Mouse (Mus musculus): ENCODE data around the gene Dab1. TPM values are rescaled to one million over a fixed set of nuclear protein-coding genes. Genes with fewer than 3 reads are reported as not detected.

Dab1 gene
- total RNA-seq, 2 experiments from 2014 or later = 103 to 134 TPM

- DNase-seq (ENCODE audit: low spot score in 2 of 2) = no peak
- intact Hi-C loops (cut with DNase I) = no loop called here
These were observed 836.6 kb downstream of the Dab1 start for GRCm38 (mm10) chr4:104455760-104456159.

- no peak for DNase-seq (ENCODE audit: low spot score in 2 of 2)
- intact Hi-C loops (cut with DNase I) = no loop called here
These were observed 837.2 kb downstream of the Dab1 start for GRCm38 (mm10) chr4:104456173-104456873.

DNA sequence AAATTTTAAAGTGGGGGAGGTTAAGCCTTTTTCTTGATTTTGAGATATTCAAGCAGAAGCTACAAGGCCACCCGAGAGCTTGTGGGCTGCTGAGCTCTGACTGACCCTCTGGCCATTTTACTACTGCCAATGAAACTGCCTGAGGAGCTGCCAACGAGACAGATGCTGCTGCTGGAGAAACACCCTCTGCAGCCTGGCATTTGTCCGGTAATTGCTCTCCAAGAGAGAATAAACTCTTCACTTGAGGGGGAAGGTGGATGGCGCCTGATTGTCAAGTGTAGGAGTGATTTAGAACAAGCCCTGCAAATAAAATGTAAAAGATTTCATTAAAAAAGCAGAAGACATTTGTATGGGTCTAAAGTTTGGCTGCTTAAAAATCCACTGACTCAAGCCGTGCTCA is 839.6 kb downstream of the Dab1 start:
- intact Hi-C loops (cut with DNase I) = no loop called here

DNA sequence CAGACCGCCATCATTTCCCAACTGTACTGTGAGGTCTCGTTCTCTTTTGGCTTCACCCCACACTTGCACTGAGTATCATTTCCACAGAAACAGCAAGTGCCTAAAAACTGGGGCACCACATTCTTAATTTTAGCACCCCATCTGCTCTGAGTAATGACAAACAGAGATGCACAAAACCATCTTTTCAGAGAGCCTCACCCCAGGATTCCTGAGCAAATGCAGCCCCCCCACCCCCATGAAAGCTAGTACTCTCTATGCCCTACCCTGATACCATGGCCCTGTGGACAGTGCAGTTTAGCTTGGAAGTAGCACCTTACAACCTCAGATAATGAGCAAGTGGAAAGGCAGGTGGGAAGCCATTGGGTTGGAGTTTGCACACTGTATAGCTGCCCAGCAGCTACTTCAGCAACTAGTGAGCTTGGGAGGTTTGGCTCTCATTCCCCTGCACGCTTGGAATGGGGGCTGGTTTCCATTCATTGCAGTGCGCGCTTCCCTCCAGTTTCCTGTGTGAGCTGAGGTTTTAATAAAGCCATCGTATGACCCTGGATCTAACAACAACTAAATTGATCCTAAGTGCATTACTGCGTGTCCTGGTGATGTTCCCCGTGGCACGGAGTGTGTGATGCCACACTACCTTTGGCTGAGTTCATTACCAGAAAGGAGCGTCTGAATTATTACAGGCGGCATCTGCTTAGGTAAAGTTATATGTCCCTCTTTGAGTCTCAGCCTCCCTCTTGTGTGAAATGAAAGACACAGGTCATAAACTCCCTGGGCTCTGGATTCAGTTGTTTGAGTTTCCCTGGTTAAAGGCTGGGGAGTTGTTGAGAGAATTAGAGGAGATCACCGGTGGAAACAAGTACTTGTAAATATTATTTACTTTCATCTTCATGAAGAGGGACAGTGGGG is 842.2 kb downstream of the Dab1 start:
- peak; percentile 29 to 40 for DNase-seq (ENCODE audit: low spot score in 2 of 2)
- intact Hi-C loops (cut with DNase I) = loop anchor here (5.0 kb wide), 1 partner anchor 94 kb away; no protein-coding TSS in a partner anchor

More for the DNA sequence above, 839.6 kb downstream of the Dab1 start:
- peak; percentile 61 to 63 for DNase-seq (ENCODE audit: low spot score in 2 of 2)

GRCm38 (mm10) chr4:104462932-104463780 is 844.0 kb downstream of the Dab1 start:
- DNase-seq (ENCODE audit: low spot score in 2 of 2) = no peak
- intact Hi-C loops (cut with DNase I) = loop anchor here (5.0 kb wide), 1 partner anchor 96 kb away; no protein-coding TSS in a partner anchor

DNA sequence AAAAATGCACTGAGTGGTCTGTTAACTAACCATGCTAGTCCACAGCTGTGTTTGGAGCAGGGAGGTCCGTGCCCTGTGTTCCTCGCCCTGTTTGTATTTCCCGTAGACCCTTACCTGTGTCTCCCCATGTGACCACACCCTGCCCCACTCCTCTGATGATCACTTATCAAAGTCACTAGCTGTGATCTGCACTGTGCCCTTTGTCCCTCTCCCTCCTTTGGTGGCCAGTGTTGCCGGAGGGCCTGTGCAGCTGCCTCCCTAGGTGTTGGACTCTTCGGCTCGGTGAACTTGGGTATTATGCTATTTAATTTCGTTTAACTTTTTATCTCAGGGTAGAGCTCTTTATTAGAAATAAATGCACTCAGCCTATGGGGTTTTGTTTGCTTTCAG is 844.6 kb downstream of the Dab1 start:
- DNase-seq (ENCODE audit: low spot score in 2 of 2) = no peak
- intact Hi-C loops (cut with DNase I) = loop anchor here (5.0 kb wide), 1 partner anchor 96 kb away; no protein-coding TSS in a partner anchor

DNA sequence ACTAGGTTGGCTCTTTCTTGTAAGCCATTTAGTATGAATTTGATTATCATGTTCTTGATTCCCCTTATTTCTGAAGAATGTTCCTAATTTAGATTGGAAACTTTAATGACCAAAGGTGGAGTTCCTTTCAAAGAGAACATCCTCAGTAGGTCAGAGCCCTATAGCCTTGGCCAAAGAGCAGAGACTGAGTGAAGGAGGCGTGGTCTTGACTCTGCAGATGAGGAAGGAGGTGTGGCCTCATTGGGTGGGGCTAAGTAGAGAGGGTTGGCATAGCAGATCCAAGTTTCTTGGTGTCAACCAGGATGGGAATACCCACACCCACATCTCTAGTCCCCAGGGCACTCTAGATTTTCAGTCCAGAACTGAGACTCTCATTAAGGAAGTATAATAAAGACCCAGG is 846.4 kb downstream of the Dab1 start:
- intact Hi-C loops (cut with DNase I) = no loop called here
- DNase-seq (ENCODE audit: low spot score in 2 of 2) = no peak

DNA sequence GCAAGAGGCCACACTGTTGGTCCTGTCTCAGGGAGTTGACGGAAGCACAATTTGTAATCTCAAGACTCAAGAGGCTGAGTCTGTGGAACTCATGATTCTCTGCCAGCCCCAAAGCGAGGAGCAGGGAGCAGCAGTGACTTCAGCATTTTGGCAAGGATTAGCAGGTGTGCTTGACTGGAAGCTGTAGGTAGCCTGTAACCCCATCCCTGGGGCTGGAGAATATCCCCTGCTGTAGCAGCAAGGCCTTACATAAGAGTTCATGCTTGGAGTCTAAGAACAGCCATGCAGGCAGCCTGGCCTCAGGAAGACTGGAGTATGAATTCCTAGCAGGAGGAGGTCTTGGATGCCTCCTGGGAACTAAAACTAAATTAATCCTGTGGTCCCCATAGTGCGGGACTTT is 849.5 kb downstream of the Dab1 start:
- intact Hi-C loops (cut with DNase I) = no loop called here
- DNase-seq (ENCODE audit: low spot score in 2 of 2) = no peak

- intact Hi-C loops (cut with DNase I) = no loop called here
- no peak for DNase-seq (ENCODE audit: low spot score in 2 of 2)
These were observed 853.8 kb downstream of the Dab1 start for GRCm38 (mm10) chr4:104472915-104473314.

DNA sequence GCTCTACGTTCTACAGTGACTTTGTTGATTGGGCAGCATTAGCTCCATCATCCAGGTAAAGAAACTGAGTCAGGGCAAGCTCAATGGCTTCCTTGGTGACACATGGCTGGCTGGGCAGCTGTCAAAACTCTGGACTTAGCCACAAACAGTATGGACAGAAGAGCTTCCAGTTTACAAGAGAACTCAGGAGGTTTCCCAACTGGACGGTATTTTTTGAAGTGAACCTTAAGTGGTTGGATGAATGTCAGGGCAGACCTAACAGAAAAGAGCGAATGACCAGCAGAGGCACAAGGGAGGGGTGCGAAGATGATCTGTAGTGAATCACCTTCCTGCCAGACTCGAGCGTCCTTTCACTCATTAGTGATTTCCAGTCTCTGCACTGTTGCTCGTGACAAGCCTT is 857.7 kb downstream of the Dab1 start:
- intact Hi-C loops (cut with DNase I) = no loop called here
- DNase-seq (ENCODE audit: low spot score in 2 of 2) = no peak

DNA sequence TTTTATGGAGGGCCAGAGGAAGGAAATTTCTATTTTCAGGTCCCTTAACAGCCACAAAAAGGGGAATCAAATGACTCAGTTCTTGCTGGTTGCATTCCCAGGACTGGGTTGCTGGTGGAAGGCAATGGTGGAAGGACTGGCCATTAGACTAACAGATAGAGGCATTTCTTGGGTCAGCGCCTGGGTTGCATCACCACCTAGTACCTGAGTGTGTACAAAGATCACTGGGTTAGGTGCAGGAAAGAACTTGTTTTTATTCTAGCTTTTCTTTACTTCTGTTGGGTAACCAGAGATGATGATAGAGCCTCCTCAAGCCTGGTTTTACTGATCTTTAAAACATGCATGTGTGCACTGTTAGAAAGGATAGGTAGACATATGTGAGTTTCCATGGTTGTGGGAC is 864.8 kb downstream of the Dab1 start:
- no peak for DNase-seq (ENCODE audit: low spot score in 2 of 2)
- intact Hi-C loops (cut with DNase I) = no loop called here

- no peak for DNase-seq (ENCODE audit: low spot score in 2 of 2)
- intact Hi-C loops (cut with DNase I) = no loop called here
These were observed 878.1 kb downstream of the Dab1 start for GRCm38 (mm10) chr4:104497221-104497620.

DNA sequence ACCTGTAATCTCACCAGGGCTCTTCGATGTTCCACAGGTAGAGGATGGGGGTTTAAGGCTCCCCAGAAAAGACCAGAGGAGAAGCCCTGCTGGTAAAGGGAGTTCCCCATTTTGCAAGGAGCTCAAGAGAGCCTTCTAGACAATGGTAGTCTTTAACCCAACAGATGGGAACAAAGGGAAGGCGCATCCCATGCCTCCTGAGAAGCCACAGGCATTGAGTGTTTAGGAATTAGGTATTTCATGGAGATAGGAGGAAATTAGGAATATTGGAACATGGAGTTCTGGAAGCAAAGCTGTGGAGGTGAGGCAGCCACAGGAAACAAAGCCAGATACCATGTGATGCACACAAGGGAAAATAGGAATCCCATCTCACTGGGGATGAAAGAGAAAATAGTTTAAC is 881.0 kb downstream of the Dab1 start:
- intact Hi-C loops (cut with DNase I) = no loop called here
- DNase-seq (ENCODE audit: low spot score in 2 of 2) = no peak

DNA sequence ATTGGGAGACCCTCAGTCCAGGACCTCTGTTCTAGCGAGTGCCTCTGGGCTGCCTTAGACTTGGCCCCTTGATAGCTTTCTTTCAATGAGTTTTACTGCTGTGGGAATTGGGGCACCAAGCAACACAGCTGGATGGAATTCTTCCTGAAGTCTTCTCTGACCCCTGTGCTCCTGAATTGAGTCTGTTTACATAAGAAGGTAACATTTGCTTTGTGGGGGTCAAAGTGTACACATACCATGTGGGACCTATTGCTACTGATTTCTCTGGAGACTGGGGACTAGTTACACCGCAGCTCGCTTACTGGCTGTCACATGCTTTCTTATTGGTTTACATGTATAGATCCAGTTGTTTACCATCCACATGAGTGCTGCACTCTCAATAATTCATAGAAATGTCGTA is 881.5 kb downstream of the Dab1 start:
- intact Hi-C loops (cut with DNase I) = no loop called here
- DNase-seq (ENCODE audit: low spot score in 2 of 2) = no peak

DNA sequence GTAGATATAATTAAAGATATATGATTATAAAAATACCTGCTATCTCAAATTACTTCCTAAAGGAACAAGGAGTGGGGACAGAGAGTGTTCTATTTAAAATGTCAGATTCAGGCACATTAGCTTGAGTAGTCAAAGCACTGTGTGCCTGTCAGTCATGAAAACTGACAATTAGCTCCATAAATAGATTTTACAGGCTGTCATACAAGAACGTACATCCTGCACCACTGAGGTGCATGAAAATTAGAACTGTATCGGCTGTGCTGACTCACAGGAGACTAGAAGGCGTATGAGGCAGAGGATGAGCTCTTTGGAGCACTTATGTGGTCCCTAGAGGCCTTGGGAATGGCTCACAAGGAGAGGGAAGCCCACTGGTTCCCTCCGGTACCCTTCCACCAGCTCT is 882.1 kb downstream of the Dab1 start:
- no peak for DNase-seq (ENCODE audit: low spot score in 2 of 2)
- intact Hi-C loops (cut with DNase I) = no loop called here

DNA sequence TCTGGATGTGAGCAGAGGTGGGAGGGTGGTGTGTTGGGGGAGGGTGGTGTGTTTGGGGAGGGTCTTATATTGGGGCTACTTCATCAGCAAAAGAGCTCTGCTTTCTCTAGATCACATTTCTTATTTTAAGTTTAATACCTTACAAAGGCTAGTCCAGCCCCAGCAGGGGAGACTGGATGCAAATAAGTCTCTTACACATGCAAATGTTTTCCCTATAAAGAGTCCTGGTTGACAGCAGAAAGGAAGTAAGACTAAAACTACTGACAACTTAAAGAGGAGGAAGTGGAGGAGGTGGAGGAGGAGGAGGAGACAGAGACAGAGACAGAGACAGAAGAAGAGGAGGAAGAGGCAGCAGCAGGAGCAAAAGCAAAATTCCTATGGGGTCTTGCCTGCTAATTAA is 885.8 kb downstream of the Dab1 start:
- intact Hi-C loops (cut with DNase I) = no loop called here
- DNase-seq (ENCODE audit: low spot score in 2 of 2) = no peak

DNA sequence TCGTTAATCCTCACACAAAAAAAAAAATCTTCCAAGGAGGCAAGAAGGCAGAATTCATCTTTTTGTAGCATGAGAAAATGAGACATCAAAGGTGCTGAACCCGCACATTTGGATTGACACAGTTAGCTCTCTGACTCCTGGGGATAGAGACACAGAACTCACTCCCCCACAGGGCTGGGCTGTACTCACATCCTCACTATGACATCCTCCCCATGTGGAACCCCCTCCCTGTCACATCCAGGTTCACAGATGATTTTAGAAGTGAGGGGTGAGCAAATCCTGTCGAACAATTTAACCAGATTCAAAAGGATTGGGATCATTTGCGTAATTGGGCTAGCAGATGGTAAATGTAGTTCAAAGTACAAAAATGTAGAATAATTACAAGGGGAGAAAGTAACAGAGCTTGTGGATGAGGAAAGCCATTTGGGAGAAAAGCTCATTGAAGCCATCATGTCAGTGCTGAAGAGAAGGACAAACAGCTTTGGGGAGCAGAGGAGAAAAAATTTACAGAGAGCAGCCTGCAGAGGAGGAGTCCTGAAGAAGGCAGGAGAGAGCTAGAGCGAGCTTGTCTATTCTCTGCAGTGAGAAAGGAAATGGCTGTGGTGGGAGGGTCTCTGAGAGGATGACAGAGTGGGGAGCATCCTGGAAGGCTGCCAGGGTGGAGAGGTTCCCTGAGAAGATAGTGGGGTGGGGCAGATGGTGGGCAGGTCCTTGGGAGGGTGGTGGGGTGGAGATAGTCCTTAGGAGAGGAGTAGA is 890.2 kb downstream of the Dab1 start:
- DNase-seq (ENCODE audit: low spot score in 2 of 2) = no peak
- intact Hi-C loops (cut with DNase I) = no loop called here

DNA sequence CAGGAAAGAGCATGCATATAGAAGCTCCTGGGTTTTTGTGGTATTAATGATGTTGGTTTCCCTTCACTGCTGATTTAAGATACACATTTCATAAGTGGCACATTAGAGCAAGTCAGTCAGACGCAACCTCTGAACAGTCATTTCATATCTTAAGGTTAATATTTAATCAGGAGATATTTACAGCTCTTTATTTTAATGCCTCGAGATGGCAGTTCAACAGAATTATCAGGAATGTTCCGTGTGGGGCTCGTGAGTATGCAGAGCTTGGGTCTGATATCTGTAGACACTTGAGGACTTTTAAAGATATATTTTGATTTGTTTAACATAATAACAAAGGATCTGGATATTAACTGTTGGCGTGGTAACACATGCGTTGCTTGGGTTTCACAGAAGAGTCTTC is 892.7 kb downstream of the Dab1 start:
- intact Hi-C loops (cut with DNase I) = loop anchor here (10.0 kb wide), 1 partner anchor 383 kb away; no protein-coding TSS in a partner anchor
- DNase-seq (ENCODE audit: low spot score in 2 of 2) = no peak

DNA sequence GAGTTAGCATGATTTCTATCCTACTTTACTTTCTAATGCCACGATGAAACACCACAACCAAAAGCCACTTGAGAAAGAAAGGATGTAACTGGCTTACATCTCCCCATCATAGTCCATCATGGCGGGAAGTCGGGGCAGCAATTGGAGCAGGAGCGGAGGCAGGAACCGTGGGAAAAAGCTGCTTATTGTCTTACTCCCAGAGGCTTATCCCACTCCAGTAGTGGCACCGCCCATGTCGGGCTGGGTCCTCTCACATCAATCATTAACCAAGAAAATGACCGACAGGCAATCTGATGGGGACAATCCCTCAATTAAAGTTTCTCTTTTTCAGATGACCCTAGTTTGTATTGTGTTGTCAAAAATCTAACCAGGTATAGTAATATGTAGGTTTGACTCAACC is 893.4 kb downstream of the Dab1 start:
- intact Hi-C loops (cut with DNase I) = loop anchor here (10.0 kb wide), 1 partner anchor 382 kb away; no protein-coding TSS in a partner anchor
- DNase-seq (ENCODE audit: low spot score in 2 of 2) = no peak
